In genomic region chr4:118017021-118017805, GRCm38 (mm10) we compare ENCODE assay signal across 14 mouse cellular contexts.
DNase-seq lines count a peak whose midpoint lies in the region; ATAC-seq and TF ChIP-seq lines count a peak whose summit lies in the region.
"Had no signal": no experiment of that assay in that cellular context is flagged by ENCODE, and none has a peak within 500 bp of the region (broad histone marks: within the 10 kb centered on the region; RNA-seq: fewer than 3 reads in every experiment).

No protein-coding gene starts in this region.

- in situ Hi-C loops in Patski (cut with MboI; ENCODE audit: low pct_unique_long_range_greater_than_20kb): no loop called here

- POLR2A ChIA-PET in Patski (lab: Charles Lee): interaction anchor here (0.9 to 1.4 kb wide), 2 partner anchors 18 to 103 kb away, joined by 3 read pairs; no protein-coding TSS in a partner anchor

- peaks cover 10% of the 10 kb centered on the region for H3K4me1 ChIP-seq in intestine, embryonic 16.5 days (ENCODE audit: control insufficient read depth, insufficient read depth, low read length)
- peaks cover 16% of the 10 kb centered on the region; the same call in 1 of the 2 replicates for H3K4me1 ChIP-seq in intestine, embryonic 15.5 days (replicated peaks)
- peaks cover 36% of the 10 kb centered on the region for H3K4me1 ChIP-seq in limb, embryonic 10.5 days

- no peaks in the 10 kb centered on the region for H3K9me3 ChIP-seq in intestine, embryonic 16.5 days (ENCODE audit: control insufficient read depth, low read length)
- H3K9me3 ChIP-seq in intestine, embryonic 15.5 days: no peaks in the 10 kb centered on the region
- H3K9me3 ChIP-seq in limb, embryonic 10.5 days (replicated peaks): no peaks in the 10 kb centered on the region
- H3K9me3 ChIP-seq: forebrain, embryonic 15.5 days had no signal

- CTCF ChIA-PET in Patski (lab: Charles Lee): no interaction called here

- H3K27ac ChIP-seq in intestine, embryonic 16.5 days (ENCODE audit: low read length): no peak overlapping the region
- H3K27ac ChIP-seq in intestine, embryonic 15.5 days: no peak overlapping the region; the same call in 1 of the 2 replicates
- H3K27ac ChIP-seq in limb, embryonic 10.5 days: peak overlapping the region; percentile 21
- H3K27ac ChIP-seq: forebrain, embryonic 15.5 days had no signal

- ATAC-seq in intestine, embryonic 16.5 days: peak; percentile 33; the same call in 1 of the 2 replicates
- ATAC-seq in intestine, embryonic 15.5 days: no peak
- peak; percentile 54 for ATAC-seq in Patski
- ATAC-seq: forebrain, embryonic 15.5 days; midbrain, embryonic 16.5 days had no signal

- no peaks in the 10 kb centered on the region for H3K36me3 ChIP-seq in intestine, embryonic 16.5 days (ENCODE audit: control insufficient read depth, insufficient read depth, low read length)
- no peaks in the 10 kb centered on the region for H3K36me3 ChIP-seq in intestine, embryonic 15.5 days
- H3K36me3 ChIP-seq in limb, embryonic 10.5 days: peaks cover 7% of the 10 kb centered on the region; the same call in 1 of the 2 replicates
- H3K36me3 ChIP-seq: forebrain, embryonic 15.5 days had no signal

- H3K9ac ChIP-seq in intestine, embryonic 16.5 days (ENCODE audit: low read depth, low read length): no peak overlapping the region
- H3K9ac ChIP-seq in intestine, embryonic 15.5 days: no peak overlapping the region
- H3K9ac ChIP-seq: forebrain, embryonic 15.5 days had no signal

- no peak for TF ChIP-seq CTCF in Patski (IDR thresholded peaks at IDR 0.05)

- WGBS in intestine, embryonic 16.5 days: 74% methylated on average over 16 of the region's 16 CpGs
- 73% methylated on average over 16 of the region's 16 CpGs for WGBS in intestine, embryonic 15.5 days
- 75% methylated on average over 16 of the region's 16 CpGs for WGBS in limb, embryonic 10.5 days

- no peaks in the 10 kb centered on the region for H3K27me3 ChIP-seq in intestine, embryonic 16.5 days (replicated peaks; ENCODE audit: control insufficient read depth, insufficient read depth, low read length)
- no peaks in the 10 kb centered on the region for H3K27me3 ChIP-seq in intestine, embryonic 15.5 days (replicated peaks)
- H3K27me3 ChIP-seq in Patski: no peaks in the 10 kb centered on the region
- no peaks in the 10 kb centered on the region for H3K27me3 ChIP-seq in limb, embryonic 10.5 days (ENCODE audit: low read depth, poor library complexity, severe bottlenecking)
- H3K27me3 ChIP-seq: forebrain, embryonic 15.5 days had no signal

- H3K4me2 ChIP-seq in intestine, embryonic 16.5 days (ENCODE audit: low read depth, low read length): no peak overlapping the region
- H3K4me2 ChIP-seq in intestine, embryonic 15.5 days (replicated peaks): no peak overlapping the region
- H3K4me2 ChIP-seq: forebrain, embryonic 15.5 days; liver, embryonic 11.5 days had no signal

- peak; percentile 54 for DNase-seq in Patski (ENCODE audit: low read depth, low spot score)
- DNase-seq in limb, embryonic 10.5 days (ENCODE audit: low spot score): peak; percentile 50
- DNase-seq in retina, embryonic 14.5 days (ENCODE audit: low spot score): peak; percentile 48
- DNase-seq in cerebellum, adult 11 months: no peak
- no peak for DNase-seq in right cerebral cortex, adult 2 months (ENCODE audit: low spot score in 2 of 2)
- DNase-seq: cerebellum, adult 18-20 months; gastrocnemius, postnatal 25 days; kidney, adult 8-10 months; thymus, postnatal 36 days had no signal

- H3K4me3 ChIP-seq in intestine, embryonic 16.5 days (ENCODE audit: low read length): no peak overlapping the region
- no peak overlapping the region for H3K4me3 ChIP-seq in intestine, embryonic 15.5 days (replicated peaks)
- H3K4me3 ChIP-seq in limb, embryonic 10.5 days: no peak overlapping the region
- H3K4me3 ChIP-seq: forebrain, embryonic 15.5 days had no signal

Comparison
In these comparisons a context has a peak if more than half of its experiments do, and no peak if none do; other contexts are left out.
1. DNase-seq: peak in Patski (single experiment), limb, embryonic 10.5 days (single experiment) and retina, embryonic 14.5 days (single experiment); none in cerebellum, adult 11 months (single experiment) and right cerebral cortex, adult 2 months (0 of 2).